Mouse (Mus musculus): ENCODE measurements at regions not wholly inside any gene's neighbourhood (a gene's known extent, or its start where the extent isn't known, plus 50 kb on each side); places are given as distances from the start of the nearest gene placed in this dataset.

DNA sequence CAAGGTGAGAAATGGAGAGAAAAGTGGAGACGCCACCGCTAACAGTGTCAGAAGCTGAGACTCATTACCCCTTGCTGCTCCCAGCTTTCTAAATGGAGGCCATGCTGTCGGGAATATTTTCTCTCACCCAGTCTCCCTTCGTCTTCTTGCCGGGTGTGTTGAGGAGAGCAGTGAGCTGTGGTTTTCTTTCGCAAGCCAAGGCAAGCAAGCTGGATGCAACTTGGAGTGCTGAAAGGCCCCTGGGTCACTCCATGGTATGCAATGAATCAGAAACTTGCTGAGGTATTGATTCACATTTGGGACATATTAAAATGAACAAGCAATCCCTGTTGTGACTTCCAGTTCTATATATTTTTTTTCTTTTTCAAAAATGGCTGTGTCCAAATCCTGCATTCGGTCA lies 308.8 kb upstream of the Sox9 start:
- no peak for TF ChIP-seq CTCF (IDR thresholded peaks at IDR 0.05; ENCODE audit: low read depth)
- TF ChIP-seq EP300 (IDR thresholded peaks at IDR 0.05; ENCODE audit: low read depth) = no peak
